Mouse (Mus musculus): ENCODE data around the gene Vtn.

DNA sequence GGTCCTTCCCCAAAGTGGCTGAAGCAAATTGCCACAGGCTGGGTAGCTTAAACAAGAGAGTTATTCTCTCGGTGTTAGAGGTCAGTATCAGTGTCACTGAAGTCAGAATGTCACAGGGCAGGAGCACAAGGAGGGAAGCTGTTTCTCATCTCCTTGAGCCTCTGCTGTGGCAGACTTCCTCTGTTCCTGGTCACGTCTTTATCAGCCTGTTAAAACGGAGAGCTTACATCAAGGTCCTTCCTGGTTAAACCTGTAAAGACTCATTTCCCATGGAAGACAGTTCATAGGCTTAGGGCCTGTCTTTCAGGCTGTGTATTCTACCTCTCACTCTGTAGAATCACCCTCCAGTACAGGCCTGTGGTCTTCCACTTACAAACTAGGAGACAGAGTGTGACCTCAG is 31.0 kb upstream of the Vtn start:
- TF ChIP-seq POLR2A (IDR thresholded peaks at IDR 0.05; ENCODE audit: insufficient read depth, low read depth, low read length) (no peak), CTCF (IDR thresholded peaks at IDR 0.05; ENCODE audit: insufficient read depth, low read depth, low read length) (no peak)
